Comparison of ENCODE assay signal across 30 mouse cellular contexts in the genomic region with DNA sequence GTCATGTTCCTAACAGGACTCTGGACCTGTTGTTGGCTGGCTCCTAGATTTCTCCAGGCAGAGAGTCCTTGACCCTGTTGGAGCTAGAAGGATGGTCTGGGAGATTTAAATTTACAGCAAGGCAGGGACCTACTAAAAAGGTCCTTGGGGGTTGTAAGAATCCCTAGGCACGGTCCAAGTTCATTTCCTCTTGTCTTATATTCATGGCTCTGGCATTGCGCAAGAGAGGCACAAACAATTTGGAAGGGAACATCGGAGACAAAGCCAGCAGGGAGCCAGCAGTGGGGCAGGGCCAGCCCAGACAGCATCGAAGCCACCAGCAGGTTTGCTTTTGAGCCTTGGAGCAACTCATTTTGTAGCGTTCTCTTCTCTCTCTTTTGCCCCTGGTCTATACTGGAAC. TPM values are rescaled to one million over a fixed set of nuclear protein-coding genes. Genes with fewer than 3 reads are reported as not detected.
DNase-seq lines count a peak whose midpoint lies in the region; ATAC-seq and TF ChIP-seq lines count a peak whose summit lies in the region.
"Had no signal": no experiment of that assay in that cellular context is flagged by ENCODE, and none has a peak within 500 bp of the region (broad histone marks: within the 10 kb centered on the region; RNA-seq: fewer than 3 reads in every experiment).

No protein-coding gene starts in this region.

- no peak overlapping the region for H3K4me3 ChIP-seq in heart, embryonic 10.5 days
- no peak overlapping the region for H3K4me3 ChIP-seq in lung, postnatal 0 days (ENCODE audit: low read depth, low read length)
- no peak overlapping the region for H3K4me3 ChIP-seq in myocyte
- H3K4me3 ChIP-seq: embryonic facial prominence, embryonic 12.5 days; hindbrain, embryonic 10.5 days; kidney, embryonic 15.5 days; limb, embryonic 13.5 days; midbrain, embryonic 15.5 days; neural tube, embryonic 13.5 days; stomach, embryonic 15.5 days had no signal

- DNase-seq in adrenal gland, adult 8-10 months = peak; percentile 32
- DNase-seq in adrenal gland, postnatal 25 days = no peak
- DNase-seq in heart, adult 18-20 months = peak; percentile 65 to 69
- DNase-seq in heart, embryonic 10.5 days (ENCODE audit: low spot score) = no peak
- DNase-seq in lung, postnatal 0 days (ENCODE audit: low spot score) = peak; percentile 22
- DNase-seq in lung, postnatal 10 days = no peak
- DNase-seq in frontal cortex, postnatal 25 days (ENCODE audit: low spot score in 2 of 2) = no peak
- DNase-seq: cerebellum, adult 2 months; cerebellum, postnatal 25 days; forebrain, postnatal 0 days; gastrocnemius, postnatal 10 days; kidney, postnatal 4 days; lung, embryonic 14.5 days; lung, postnatal 4 days; thymus, postnatal 25 days had no signal

- no peak overlapping the region for H3K27ac ChIP-seq in heart, embryonic 10.5 days
- no peak overlapping the region for H3K27ac ChIP-seq in lung, postnatal 0 days (ENCODE audit: low read length)
- H3K27ac ChIP-seq: embryonic facial prominence, embryonic 12.5 days; hindbrain, embryonic 10.5 days; kidney, embryonic 15.5 days; limb, embryonic 13.5 days; liver, embryonic 14.5 days; midbrain, embryonic 15.5 days; neural tube, embryonic 13.5 days; stomach, embryonic 15.5 days had no signal

- no peak overlapping the region for H3K4me2 ChIP-seq in lung, postnatal 0 days (replicated peaks; ENCODE audit: low read depth, low read length)
- H3K4me2 ChIP-seq in myocyte (ENCODE audit: low read depth) = no peak overlapping the region
- H3K4me2 ChIP-seq: embryonic facial prominence, embryonic 12.5 days; kidney, embryonic 15.5 days; limb, embryonic 13.5 days; lung, embryonic 14.5 days; midbrain, embryonic 15.5 days; neural tube, embryonic 13.5 days; stomach, embryonic 15.5 days had no signal

- TF ChIP-seq EP300 in lung, postnatal 0 days (IDR thresholded peaks at IDR 0.05) = no peak

- no peak for ATAC-seq in lung, postnatal 0 days
- ATAC-seq: CD4-positive, CD25-positive, alpha-beta regulatory T cell, adult 4 months; forebrain, postnatal 0 days; intestine, postnatal 0 days; midbrain, embryonic 15.5 days had no signal

- no peak overlapping the region for H3ac ChIP-seq in myocyte (ENCODE audit: control insufficient read depth, insufficient read length)

- TF ChIP-seq CTCF in lung, postnatal 0 days (IDR thresholded peaks at IDR 0.05) = no peak

- H3K36me3 ChIP-seq in heart, embryonic 10.5 days = no peaks in the 10 kb centered on the region
- no peaks in the 10 kb centered on the region for H3K36me3 ChIP-seq in lung, postnatal 0 days (ENCODE audit: insufficient read depth, low read length)
- no peaks in the 10 kb centered on the region for H3K36me3 ChIP-seq in myocyte (ENCODE audit: control insufficient read depth, insufficient read depth)
- H3K36me3 ChIP-seq: embryonic facial prominence, embryonic 12.5 days; hindbrain, embryonic 10.5 days; kidney, embryonic 15.5 days; limb, embryonic 13.5 days; midbrain, embryonic 15.5 days; neural tube, embryonic 13.5 days; stomach, embryonic 15.5 days had no signal

- 76% methylated on average over 5 of the region's 5 CpGs for WGBS in heart, embryonic 10.5 days
- WGBS in lung, postnatal 0 days = 58% methylated on average over 5 of the region's 5 CpGs

- TF ChIP-seq POLR2A in myocyte (IDR thresholded peaks at IDR 0.05; ENCODE audit: insufficient read length, low read depth) = no peak

- no peaks in the 10 kb centered on the region for H3K9me3 ChIP-seq in heart, embryonic 10.5 days
- H3K9me3 ChIP-seq in lung, postnatal 0 days (ENCODE audit: low read length) = no peaks in the 10 kb centered on the region
- H3K9me3 ChIP-seq: embryonic facial prominence, embryonic 12.5 days; hindbrain, embryonic 10.5 days; kidney, embryonic 15.5 days; limb, embryonic 13.5 days; midbrain, embryonic 15.5 days; neural tube, embryonic 13.5 days; stomach, embryonic 15.5 days had no signal

- H3K27me3 ChIP-seq in heart, embryonic 10.5 days (ENCODE audit: insufficient read depth, poor library complexity, severe bottlenecking) = no peaks in the 10 kb centered on the region
- H3K27me3 ChIP-seq in lung, postnatal 0 days (replicated peaks; ENCODE audit: insufficient read depth, low read length) = no peaks in the 10 kb centered on the region
- H3K27me3 ChIP-seq in myocyte (ENCODE audit: control insufficient read depth, insufficient read depth, insufficient read length) = no peaks in the 10 kb centered on the region
- H3K27me3 ChIP-seq: embryonic facial prominence, embryonic 12.5 days; kidney, embryonic 15.5 days; limb, embryonic 13.5 days; midbrain, embryonic 15.5 days; neural tube, embryonic 13.5 days; stomach, embryonic 15.5 days had no signal

- H3K4me1 ChIP-seq in heart, embryonic 10.5 days = no peaks in the 10 kb centered on the region
- no peaks in the 10 kb centered on the region for H3K4me1 ChIP-seq in lung, postnatal 0 days (ENCODE audit: insufficient read depth, low read depth, low read length)
- H3K4me1 ChIP-seq: embryonic facial prominence, embryonic 12.5 days; kidney, embryonic 15.5 days; limb, embryonic 13.5 days; stomach, embryonic 15.5 days had no signal

- no peak overlapping the region for H3K9ac ChIP-seq in lung, postnatal 0 days (replicated peaks; ENCODE audit: low read depth)
- H3K9ac ChIP-seq: embryonic facial prominence, embryonic 12.5 days; forebrain, postnatal 0 days; kidney, embryonic 15.5 days; limb, embryonic 13.5 days; liver, embryonic 14.5 days; lung, embryonic 14.5 days; midbrain, embryonic 15.5 days; neural tube, embryonic 13.5 days; stomach, embryonic 15.5 days had no signal

- no peaks in the 10 kb centered on the region for H3K79me2 ChIP-seq in myocyte (ENCODE audit: control insufficient read depth, insufficient read depth)

TF ChIP-seq in myocyte, 11 proteins besides CTCF, POLR2A, EP300 and RAD21:
- TF ChIP-seq SRF (IDR thresholded peaks at IDR 0.05; ENCODE audit: control insufficient read depth, insufficient read length, low read depth) (no peak), TCF12 (IDR thresholded peaks at IDR 0.05; ENCODE audit: insufficient read depth, poor library complexity, severe bottlenecking) (no peak), MYOG (IDR thresholded peaks at IDR 0.05; ENCODE audit: control insufficient read depth in 1 of 3, insufficient read depth in 1 of 3, insufficient read length in 2 of 3, low read depth in 2 of 3) (no peak), CEBPB (IDR thresholded peaks at IDR 0.05; ENCODE audit: insufficient read depth, poor library complexity, severe bottlenecking) (0 out of 2 replicates have a peak, but pooled peaks have one; percentile 18), USF1 (IDR thresholded peaks at IDR 0.05; ENCODE audit: low read depth) (no peak)

RNA-seq across cellular contexts. Expression of a gene that starts 45.2 kb away (rescaled TPM):
- 1 to 10 TPM in 1 of 4 experiments, under 1 TPM in 3; 0.24 to 1.1 (median 0.59) TPM for total RNA-seq in adrenal gland, adult 8-10 months (2022)
- 0.33 and 1.0 TPM in 2 replicates for total RNA-seq in adrenal gland, postnatal 25 days (2021)
- total RNA-seq in heart, adult 18-20 months (2021) = under 1 TPM; 0.60 to 0.77 TPM
- polyA plus RNA-seq in heart, embryonic 10.5 days (2016; fragmentation: Nextera tagmentation; extraction: Ambion mirVana) = 0.18 and 0.34 TPM in 2 replicates
- 0.62 and 0.98 TPM in 2 replicates for polyA plus RNA-seq in lung, postnatal 0 days (2015; fragmentation: Nextera tagmentation; extraction: Ambion mirVana)
- polyA plus RNA-seq in myocyte (2012; fragmentation: generic; extraction: Trizol) = 0.20 TPM

RNA-seq across cellular contexts. Expression of a gene that starts 45.4 kb away (rescaled TPM):
- total RNA-seq in adrenal gland, adult 8-10 months (2022) = 1,000 to 10,000 TPM; 1,068 to 1,277 (median 1,158) TPM
- 635 and 924 TPM in 2 replicates for total RNA-seq in adrenal gland, postnatal 25 days (2021)
- 100 to 1,000 TPM; 539 to 709 TPM for total RNA-seq in heart, adult 18-20 months (2021)
- polyA plus RNA-seq in heart, embryonic 10.5 days (2016; fragmentation: Nextera tagmentation; extraction: Ambion mirVana) = 65.4 and 96.6 TPM in 2 replicates
- 179 and 283 TPM in 2 replicates for polyA plus RNA-seq in lung, postnatal 0 days (2015; fragmentation: Nextera tagmentation; extraction: Ambion mirVana)
- polyA plus RNA-seq in myocyte (2012; fragmentation: generic; extraction: Trizol) = 37.6 TPM

RNA-seq across cellular contexts. Expression of a gene that starts 53.6 kb away (rescaled TPM):
- total RNA-seq in adrenal gland, adult 8-10 months (2022) = not detected
- not detected in 2 replicates for total RNA-seq in adrenal gland, postnatal 25 days (2021)
- total RNA-seq in heart, adult 18-20 months (2021) = not detected
- polyA plus RNA-seq in heart, embryonic 10.5 days (2016; fragmentation: Nextera tagmentation; extraction: Ambion mirVana) = not detected in 2 replicates
- polyA plus RNA-seq in lung, postnatal 0 days (2015; fragmentation: Nextera tagmentation; extraction: Ambion mirVana) = not detected in 2 replicates
- polyA plus RNA-seq in myocyte (2012; fragmentation: generic; extraction: Trizol) = not detected
- total RNA-seq: ES-E14; forebrain, postnatal 0 days; gastrocnemius, postnatal 10 days; left cerebral cortex, postnatal 14 days had no signal
- polyA plus RNA-seq: cerebellum, adult 2 months; embryonic facial prominence, embryonic 12.5 days; forebrain, embryonic 11.5 days; heart, embryonic 14.5 days; hindbrain, embryonic 10.5 days; intestine, postnatal 0 days; kidney, embryonic 15.5 days; liver, embryonic 14.5 days; lung, embryonic 14.5 days; midbrain, embryonic 15.5 days; neural tube, embryonic 13.5 days; stomach, embryonic 15.5 days had no signal

Comparison
In these comparisons a context has a peak if more than half of its experiments do, and no peak if none do; other contexts are left out.
1. DNase-seq: peak in adrenal gland, adult 8-10 months (single experiment), heart, adult 18-20 months (2 of 2) and lung, postnatal 0 days (single experiment); none in adrenal gland, postnatal 25 days (single experiment), heart, embryonic 10.5 days (single experiment), lung, postnatal 10 days (single experiment) and frontal cortex, postnatal 25 days (0 of 2).